Mouse (Mus musculus): ENCODE measurements at regions not wholly inside any gene's neighbourhood (a gene's known extent, or its start where the extent isn't known, plus 50 kb on each side); places are given as distances from the start of the nearest gene placed in this dataset.
A peak's percentile ranks its signal among the peaks of the same experiment; 100 is the strongest.
"Not testable (repeated sequence)": the region's sequence is repeated elsewhere in the genome, so short reads cannot be mapped to it uniquely, and the experiment has no call there.

DNA sequence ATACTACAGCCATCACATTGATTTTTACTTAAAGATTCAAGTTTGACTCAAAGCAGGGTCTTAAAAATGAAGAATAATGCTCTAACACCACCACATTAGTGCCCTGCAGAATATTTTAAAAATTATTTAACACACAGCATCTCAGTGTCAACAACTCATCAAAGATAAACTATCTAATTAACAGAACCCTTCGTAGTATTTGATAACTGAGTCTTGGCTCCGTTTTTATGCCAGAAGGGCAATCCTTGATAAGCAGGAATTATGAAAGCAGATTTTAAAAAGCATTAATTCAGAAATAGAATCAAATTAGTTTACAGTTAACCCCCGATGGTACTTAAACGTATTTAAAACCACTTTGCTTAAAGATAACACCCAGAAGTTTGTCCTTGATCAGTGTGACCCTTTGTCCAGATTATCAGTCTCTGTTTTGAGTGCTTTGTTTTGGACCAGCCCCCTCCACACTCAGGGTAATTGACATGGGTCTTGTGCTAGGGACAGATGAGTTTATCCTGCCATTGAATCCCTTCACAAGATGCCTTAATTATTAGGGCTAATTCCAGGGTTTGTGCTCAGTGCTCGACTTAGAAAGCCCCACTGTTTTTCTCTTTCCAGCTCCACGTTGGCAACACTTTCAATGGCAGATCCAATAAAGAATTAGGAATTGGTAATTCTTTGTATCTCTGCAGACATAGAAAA is 69.4 kb upstream of the Dph6 start:
- DNase-seq (ENCODE audit: low spot score), result no peak

GRCm38 (mm10) chr2:114727197-114727596 is 72.4 kb upstream of the Dph6 start:
- no peak for DNase-seq (ENCODE audit: low spot score)

DNA sequence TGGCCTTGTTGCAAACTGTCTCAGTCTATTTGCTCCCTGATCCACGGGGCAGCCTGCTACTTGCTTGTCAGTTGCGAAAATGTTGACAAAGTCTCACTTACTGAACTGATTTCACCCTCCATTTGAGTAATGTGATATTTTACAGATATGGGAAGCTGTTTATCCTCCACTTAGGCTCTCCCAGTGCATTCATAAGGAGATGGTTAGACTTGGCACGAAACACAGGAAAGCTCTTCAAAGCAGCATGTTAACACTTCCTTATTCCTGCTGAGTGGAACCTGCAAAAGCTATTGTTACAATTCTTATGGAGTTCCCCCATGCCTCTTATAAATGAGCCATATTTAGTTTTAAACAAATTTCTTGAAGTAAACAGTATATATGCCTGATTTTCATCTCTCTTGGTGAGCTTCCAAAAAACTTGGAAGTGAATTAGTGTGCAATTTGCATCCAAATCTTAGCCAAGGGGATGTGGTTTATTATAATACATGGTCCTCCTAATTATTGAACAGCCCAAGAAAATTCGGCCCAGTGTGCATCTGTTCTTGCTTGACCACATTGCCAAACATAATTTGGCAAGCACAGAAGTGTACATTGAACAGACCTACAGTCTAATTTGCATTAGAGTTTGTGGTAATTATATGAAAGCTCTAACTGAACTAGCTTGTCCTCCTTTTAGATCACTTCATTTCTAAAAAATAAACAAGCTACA is 80.3 kb upstream of the Dph6 start:
- DNase-seq (ENCODE audit: low spot score), result no peak

GRCm38 (mm10) chr2:114739421-114740212 is 84.9 kb upstream of the Dph6 start:
- DNase-seq (ENCODE audit: low spot score), result peak; percentile 16

DNA sequence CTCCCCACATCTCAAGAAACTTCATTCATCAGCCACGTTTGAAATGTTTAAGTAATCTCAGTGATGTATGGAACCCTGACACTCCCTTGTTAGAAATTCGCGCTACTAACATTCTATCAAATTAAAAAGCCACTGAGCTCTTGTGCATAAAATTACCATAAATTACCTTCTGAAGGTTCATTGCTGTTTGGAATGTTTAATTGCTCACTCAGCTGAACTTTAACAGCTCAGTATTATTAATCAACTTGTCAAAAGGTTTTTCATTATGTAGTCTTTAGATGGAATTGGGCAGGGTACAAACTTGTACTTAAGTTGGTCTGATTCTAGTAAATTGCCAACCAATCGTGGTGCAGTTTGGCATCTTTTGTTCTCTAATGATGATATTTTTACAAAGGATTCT is 108.5 kb upstream of the Dph6 start:
- no peak for DNase-seq (ENCODE audit: low spot score)

- not testable (repeated sequence) for DNase-seq (ENCODE audit: low spot score)
Measured at GRCm38 (mm10) chr2:114773723-114774122, 119.0 kb upstream of the Dph6 start.

DNA sequence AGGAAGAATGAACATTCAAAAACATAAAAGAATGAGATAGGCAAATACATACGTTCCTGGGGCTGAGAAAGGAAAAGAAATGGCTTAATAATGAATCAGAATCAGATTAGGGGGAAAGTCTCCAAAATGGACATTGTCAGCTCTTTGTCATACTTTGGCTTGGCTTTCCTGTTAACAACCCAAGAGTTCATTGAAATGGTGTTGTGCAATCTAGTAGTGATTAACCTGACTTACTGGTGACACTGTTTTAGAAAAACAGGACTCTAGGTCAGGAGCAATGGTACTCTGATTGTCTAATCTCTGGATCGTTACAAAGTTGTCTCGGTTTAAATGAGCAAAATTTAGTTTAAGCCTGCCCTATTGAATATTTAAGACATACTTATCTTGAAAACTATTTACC is 119.5 kb upstream of the Dph6 start:
- DNase-seq (ENCODE audit: low spot score), result no peak

DNA sequence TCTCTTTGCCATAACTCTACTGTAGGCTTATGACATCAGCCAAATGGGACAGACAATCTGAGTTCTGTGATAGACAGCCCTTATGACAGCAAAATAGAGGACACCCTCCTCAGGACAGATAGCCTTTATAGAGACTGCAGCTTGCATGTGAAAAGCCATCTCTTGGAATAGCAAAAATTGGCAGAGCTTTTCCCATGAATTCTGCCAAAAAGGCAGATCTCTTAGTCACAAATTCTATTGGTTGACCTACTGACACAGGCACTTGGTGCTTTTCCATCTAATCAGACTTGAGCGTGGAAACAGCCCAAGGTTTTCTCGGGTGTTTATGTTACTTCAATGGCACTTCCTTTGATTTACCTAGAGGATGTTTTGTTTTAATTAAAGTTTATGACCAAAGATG is 120.8 kb upstream of the Dph6 start:
- DNase-seq (ENCODE audit: low spot score), result no peak

DNA sequence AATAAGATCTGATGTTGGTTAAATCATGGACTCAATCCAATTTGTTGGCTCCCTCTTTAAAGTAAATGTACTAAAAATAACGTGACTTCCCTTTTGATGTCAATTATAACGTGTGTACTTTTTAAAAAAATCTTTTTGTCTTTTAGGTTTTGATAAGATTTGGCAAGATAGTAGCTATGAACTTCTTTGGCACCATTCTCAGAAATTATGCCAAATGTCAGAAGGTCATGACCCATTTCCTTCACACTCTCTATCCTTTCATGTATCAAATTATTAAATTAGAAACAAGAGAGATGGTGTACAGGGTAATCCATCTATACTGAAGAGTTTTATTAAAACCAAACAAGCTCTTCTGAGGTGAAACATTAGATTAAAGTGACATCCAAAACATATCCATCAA is 121.4 kb upstream of the Dph6 start:
- no peak for DNase-seq (ENCODE audit: low spot score)

GRCm38 (mm10) chr2:114782450-114782849 is 127.7 kb upstream of the Dph6 start:
- no peak for DNase-seq (ENCODE audit: low spot score)

GRCm38 (mm10) chr2:114784191-114784590 is 129.4 kb upstream of the Dph6 start:
- no peak for DNase-seq (ENCODE audit: low spot score)

- DNase-seq (ENCODE audit: low spot score), result no peak
Measured at GRCm38 (mm10) chr2:114788251-114788650, 133.5 kb upstream of the Dph6 start.

DNA sequence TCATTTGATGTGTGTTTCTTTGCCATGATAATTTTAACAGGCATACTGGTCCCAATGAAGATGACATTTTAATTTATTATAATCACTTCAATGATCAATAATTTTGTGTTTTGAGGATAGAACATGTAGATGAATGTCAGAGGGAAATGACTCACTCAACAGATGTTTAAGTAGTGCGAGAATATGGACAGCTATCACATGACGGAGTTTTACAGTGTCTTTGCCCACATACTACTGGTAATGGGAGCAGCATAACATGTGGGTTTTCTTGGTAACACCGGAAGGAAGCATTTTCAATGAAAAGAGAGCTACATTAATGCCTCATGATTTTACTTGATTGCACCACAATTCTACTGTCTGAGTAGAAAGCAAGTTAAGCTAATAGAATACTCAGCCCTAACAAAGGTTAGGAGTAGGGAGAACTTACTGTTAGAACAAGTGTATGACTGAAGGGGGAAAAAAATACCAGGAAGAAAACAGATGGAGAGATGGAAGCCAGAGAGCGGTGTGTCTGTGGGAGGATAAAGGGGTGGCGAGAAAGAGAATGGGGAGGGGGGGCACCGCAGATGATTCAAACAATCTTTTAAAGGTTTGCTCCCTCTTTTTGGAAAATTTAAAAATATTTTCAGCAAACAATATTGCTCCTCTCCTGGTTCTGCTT is 142.0 kb upstream of the Dph6 start:
- DNase-seq (ENCODE audit: low spot score), result no peak

DNA sequence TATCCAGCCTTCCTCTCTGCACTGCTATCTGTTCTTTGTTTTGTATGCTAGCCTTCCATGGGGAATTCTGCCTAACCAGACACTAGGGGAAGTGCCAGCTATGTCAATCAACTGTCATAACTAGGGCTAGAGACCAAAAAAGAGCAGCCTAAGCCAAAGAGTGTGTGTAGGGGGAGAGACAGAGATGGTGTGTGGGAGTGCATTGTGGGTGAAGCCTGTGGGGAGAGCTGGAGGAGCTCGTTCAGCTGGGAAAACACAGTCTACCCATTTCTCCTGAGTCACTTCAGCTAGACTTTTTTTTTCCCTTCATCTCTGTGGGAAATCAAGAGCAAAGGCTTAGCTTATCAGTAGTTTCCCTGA is 142.5 kb upstream of the Dph6 start:
- DNase-seq (ENCODE audit: low spot score), result no peak

GRCm38 (mm10) chr2:114803241-114803640 is 148.5 kb upstream of the Dph6 start:
- no peak for DNase-seq (ENCODE audit: low spot score)

DNA sequence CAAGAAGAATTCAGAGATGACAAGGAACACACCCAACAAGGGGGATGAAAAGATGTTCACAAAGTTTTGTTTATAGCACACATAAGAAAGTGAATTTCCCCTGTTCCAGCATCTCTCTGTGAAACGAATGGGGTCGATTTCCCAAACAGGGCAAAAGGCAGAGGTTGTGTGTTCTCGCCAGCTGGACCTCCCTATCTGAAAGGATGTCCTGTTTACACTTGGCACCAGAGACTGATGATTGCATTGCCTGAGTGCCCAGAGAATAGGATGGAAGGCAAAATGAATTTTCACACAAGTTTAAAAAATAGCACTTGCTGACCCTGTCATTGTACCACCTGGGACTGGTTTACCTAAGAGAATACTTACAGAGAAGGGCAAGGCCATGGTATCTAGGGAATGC is 149.2 kb upstream of the Dph6 start:
- DNase-seq (ENCODE audit: low spot score), result no peak

- DNase-seq (ENCODE audit: low spot score), result no peak
Measured at GRCm38 (mm10) chr2:114805436-114806047, 150.8 kb upstream of the Dph6 start.

- no peak for DNase-seq (ENCODE audit: low spot score)
Measured at GRCm38 (mm10) chr2:114808046-114808445, 153.3 kb upstream of the Dph6 start.

DNA sequence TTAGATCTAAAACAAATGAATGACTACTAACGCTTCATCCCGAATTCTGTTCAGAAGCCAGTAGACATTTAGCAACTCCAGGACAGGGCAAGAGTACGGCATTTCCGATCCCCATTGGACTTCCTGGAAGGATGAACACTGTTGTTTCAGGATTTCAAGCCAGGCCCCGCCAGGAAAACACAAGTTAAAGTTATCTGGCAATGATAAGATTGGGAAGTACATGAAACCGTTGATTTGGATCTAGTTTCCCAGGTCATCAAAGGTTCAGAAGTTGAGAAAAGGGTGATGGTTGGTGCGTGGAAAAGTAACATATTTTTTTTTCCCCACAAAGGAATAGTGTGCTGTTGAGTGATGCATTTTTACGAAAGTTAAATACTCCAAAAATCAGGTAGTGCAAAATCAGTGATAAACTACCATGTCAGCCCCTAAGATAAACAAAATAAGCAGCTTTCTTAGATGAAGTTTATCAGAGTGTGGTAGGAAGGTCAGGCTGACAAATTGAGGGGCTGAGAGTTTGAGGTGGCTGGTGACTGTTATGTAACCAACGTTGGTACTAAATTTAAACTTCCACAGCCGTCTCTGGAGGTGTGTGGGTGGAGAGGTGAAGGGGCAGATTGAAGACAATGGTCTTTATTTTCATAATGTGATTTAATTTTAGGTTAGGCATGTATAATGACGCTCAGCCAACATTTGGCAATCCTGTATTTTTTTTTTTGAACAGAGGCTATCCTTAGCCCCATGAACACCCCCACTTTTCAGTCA is 157.6 kb upstream of the Dph6 start:
- no peak for DNase-seq (ENCODE audit: low spot score)

- peak; percentile 6 for DNase-seq (ENCODE audit: low spot score)
Measured at GRCm38 (mm10) chr2:114812903-114813290, 158.1 kb upstream of the Dph6 start.

GRCm38 (mm10) chr2:114822657-114823056 is 167.9 kb upstream of the Dph6 start:
- DNase-seq (ENCODE audit: low spot score), result no peak
